Mouse (Mus musculus): ENCODE data around the gene Vsig10l. TPM values are rescaled to one million over a fixed set of nuclear protein-coding genes. Genes with fewer than 3 reads are reported as not detected.

The Vsig10l gene
- polyA plus RNA-seq, 1 experiment from 2014 or later = 6.7 TPM

GRCm38 (mm10) chr7:43465344-43466098 lies 2.6 kb downstream of the Vsig10l start:
- H3K27ac ChIP-seq = no peak overlapping the region
- peak; percentile 83 for ATAC-seq (ENCODE audit: low FRiP score)
- H3K27me3 ChIP-seq = peaks cover 33% of the 10 kb centered on the region

GRCm38 (mm10) chr7:43466099-43466694 lies 3.2 kb downstream of the Vsig10l start:
- H3K36me3 ChIP-seq = no peaks in the 10 kb centered on the region
- ATAC-seq (ENCODE audit: low FRiP score) = peak; percentile 65
- peaks cover 8% of the 10 kb centered on the region for H3K4me1 ChIP-seq
- peak overlapping the region; percentile 44 for H3K4me3 ChIP-seq
- peaks cover 33% of the 10 kb centered on the region for H3K27me3 ChIP-seq
- no peak overlapping the region for H3K27ac ChIP-seq
- no peaks in the 10 kb centered on the region for H3K9me3 ChIP-seq (replicated peaks)
- H3K9ac ChIP-seq = peak overlapping the region; percentile 44
- peak overlapping the region; percentile 86 for H3K4me2 ChIP-seq (replicated peaks)
- 1% methylated on average over 33 of the region's 33 CpGs for WGBS

More at GRCm38 (mm10) chr7:43465344-43466098, 2.6 kb downstream of the Vsig10l start:
- peak overlapping the region; percentile 86 for H3K4me2 ChIP-seq (replicated peaks)
- peaks cover 8% of the 10 kb centered on the region for H3K4me1 ChIP-seq
- H3K36me3 ChIP-seq = no peaks in the 10 kb centered on the region
- H3K4me3 ChIP-seq = peak overlapping the region; percentile 44
- peak overlapping the region; percentile 44 for H3K9ac ChIP-seq
- H3K9me3 ChIP-seq (replicated peaks) = no peaks in the 10 kb centered on the region
- under 1% methylated on average over 33 of the region's 33 CpGs for whole genome bisulfite sequencing

- Histone ChIP-seq H3K9me3 (replicated peaks) (no peaks in the 10 kb centered on the region), H3K9ac (no peak overlapping the region), H3K27ac (no peak overlapping the region), H3K4me2 (replicated peaks) (no peak overlapping the region), H3K4me3 (no peak overlapping the region), H3K4me1 (peaks cover 4% of the 10 kb centered on the region; the same call in 1 of the 2 replicates), H3K27me3 (peaks cover 21% of the 10 kb centered on the region), H3K36me3 (peaks cover 10% of the 10 kb centered on the region; the same call in 1 of the 2 replicates)
- 37% methylated on average over 8 of the region's 8 CpGs for WGBS
- no peak for ATAC-seq (ENCODE audit: low FRiP score)
Measured at GRCm38 (mm10) chr7:43470373-43470772, 7.4 kb downstream of the Vsig10l start.

GRCm38 (mm10) chr7:43475706-43476105 lies 12.8 kb downstream of the Vsig10l start:
- Histone ChIP-seq H3K36me3 (peaks cover 24% of the 10 kb centered on the region), H3K4me3 (no peak overlapping the region), H3K4me2 (replicated peaks) (no peak overlapping the region), H3K9me3 (replicated peaks) (no peaks in the 10 kb centered on the region), H3K9ac (no peak overlapping the region), H3K4me1 (peaks cover 9% of the 10 kb centered on the region), H3K27me3 (peaks cover 53% of the 10 kb centered on the region), H3K27ac (no peak overlapping the region)
- WGBS = 11% methylated on average over 23 of the region's 23 CpGs
- ATAC-seq (ENCODE audit: low FRiP score) = no peak

GRCm38 (mm10) chr7:43476376-43476775 lies 13.4 kb downstream of the Vsig10l start:
- 7% methylated on average over 13 of the region's 13 CpGs for WGBS

GRCm38 (mm10) chr7:43481191-43481590 lies 18.2 kb downstream of the Vsig10l start:
- H3K9ac ChIP-seq = no peak overlapping the region
- ATAC-seq (ENCODE audit: low FRiP score) = no peak
- no peak overlapping the region for H3K4me2 ChIP-seq (replicated peaks)
- H3K36me3 ChIP-seq = peaks cover 9% of the 10 kb centered on the region; the same call in 1 of the 2 replicates
- no peaks in the 10 kb centered on the region for H3K9me3 ChIP-seq (replicated peaks)
- H3K4me3 ChIP-seq = no peak overlapping the region
- peaks cover 31% of the 10 kb centered on the region for H3K27me3 ChIP-seq
- H3K4me1 ChIP-seq = peaks cover 20% of the 10 kb centered on the region
- no peak overlapping the region for H3K27ac ChIP-seq
- 73% methylated on average over 3 of the region's 3 CpGs for WGBS

More at GRCm38 (mm10) chr7:43476376-43476775, 13.4 kb downstream of the Vsig10l start:
- Histone ChIP-seq H3K4me3 (no peak overlapping the region), H3K4me1 (peaks cover 11% of the 10 kb centered on the region), H3K9me3 (replicated peaks) (no peaks in the 10 kb centered on the region), H3K4me2 (replicated peaks) (peak overlapping the region; percentile 21), H3K36me3 (peaks cover 24% of the 10 kb centered on the region), H3K9ac (no peak overlapping the region), H3K27ac (no peak overlapping the region), H3K27me3 (peaks cover 53% of the 10 kb centered on the region)
- ATAC-seq (ENCODE audit: low FRiP score) = no peak

GRCm38 (mm10) chr7:43482090-43482716 lies 19.3 kb downstream of the Vsig10l start:
- H3K4me2 ChIP-seq (replicated peaks) = no peak overlapping the region
- peak; percentile 77 for ATAC-seq (ENCODE audit: low FRiP score)
- H3K4me3 ChIP-seq = no peak overlapping the region
- no peak overlapping the region; the same call in 1 of the 2 replicates for H3K27ac ChIP-seq
- peaks cover 9% of the 10 kb centered on the region; the same call in 1 of the 2 replicates for H3K36me3 ChIP-seq
- H3K9ac ChIP-seq = no peak overlapping the region
- H3K9me3 ChIP-seq (replicated peaks) = no peaks in the 10 kb centered on the region
- peaks cover 21% of the 10 kb centered on the region for H3K27me3 ChIP-seq
- peaks cover 15% of the 10 kb centered on the region for H3K4me1 ChIP-seq
- 64% methylated on average over 8 of the region's 8 CpGs for WGBS

GRCm38 (mm10) chr7:43483236-43483635 lies 20.3 kb downstream of the Vsig10l start:
- no peak for ATAC-seq (ENCODE audit: low FRiP score)
- 27% methylated on average over 10 of the region's 10 CpGs for WGBS

GRCm38 (mm10) chr7:43488646-43489045 lies 25.7 kb downstream of the Vsig10l start:
- WGBS = 43% methylated on average over 5 of the region's 5 CpGs
- H3K4me2 ChIP-seq (replicated peaks) = peak overlapping the region; percentile 60
- no peak for ATAC-seq (ENCODE audit: low FRiP score)
- no peaks in the 10 kb centered on the region for H3K9me3 ChIP-seq (replicated peaks)
- H3K4me1 ChIP-seq = peaks cover 19% of the 10 kb centered on the region
- H3K27ac ChIP-seq = no peak overlapping the region
- H3K9ac ChIP-seq = peak overlapping the region; percentile 84; the same call in 1 of the 2 replicates
- H3K36me3 ChIP-seq = no peaks in the 10 kb centered on the region
- peaks cover 2% of the 10 kb centered on the region; the same call in 1 of the 2 replicates for H3K27me3 ChIP-seq
- H3K4me3 ChIP-seq = peak overlapping the region; percentile 62

More at GRCm38 (mm10) chr7:43483236-43483635, 20.3 kb downstream of the Vsig10l start:
- Histone ChIP-seq H3K27ac (no peak overlapping the region), H3K4me3 (no peak overlapping the region), H3K27me3 (peaks cover 11% of the 10 kb centered on the region), H3K36me3 (peaks cover 9% of the 10 kb centered on the region; the same call in 1 of the 2 replicates), H3K4me1 (peaks cover 16% of the 10 kb centered on the region), H3K9me3 (replicated peaks) (no peaks in the 10 kb centered on the region), H3K9ac (no peak overlapping the region), H3K4me2 (replicated peaks) (no peak overlapping the region)

- 2% methylated on average over 18 of the region's 41 CpGs for WGBS
- no peaks in the 10 kb centered on the region for H3K9me3 ChIP-seq (replicated peaks)
Measured at GRCm38 (mm10) chr7:43489631-43490125, 26.7 kb downstream of the Vsig10l start, which contains the start of gene Iglon5. Gene Iglon5, minus strand, starts transcription at chr7:43490075.

GRCm38 (mm10) chr7:43490182-43490584 lies 27.2 kb downstream of the Vsig10l start:
- Histone ChIP-seq H3K9me3 (replicated peaks) (no peaks in the 10 kb centered on the region), H3K4me3 (peak overlapping the region; percentile 62), H3K36me3 (no peaks in the 10 kb centered on the region), H3K4me1 (peaks cover 19% of the 10 kb centered on the region), H3K27me3 (peaks cover 5% of the 10 kb centered on the region; the same call in 1 of the 2 replicates), H3K27ac (peak overlapping the region; percentile 85), H3K4me2 (replicated peaks) (peak overlapping the region; percentile 60), H3K9ac (peak overlapping the region; percentile 84)
- ATAC-seq (ENCODE audit: low FRiP score) = peak; percentile 88
- WGBS = 0% methylated on average over 12 of the region's 13 CpGs

More at GRCm38 (mm10) chr7:43489631-43490125, 26.7 kb downstream of the Vsig10l start, which contains the start of gene Iglon5:
- H3K4me2 ChIP-seq (replicated peaks) = peak within 1 kb of the TSS; percentile 60
- H3K4me3 ChIP-seq = peak within 1 kb of the TSS; percentile 62
- H3K4me1 ChIP-seq = peaks cover 19% of the 10 kb centered on the region
- peak within 1 kb of the TSS; percentile 85 for H3K27ac ChIP-seq
- no peaks in the 10 kb centered on the region for H3K36me3 ChIP-seq
- peaks cover 5% of the 10 kb centered on the region; the same call in 1 of the 2 replicates for H3K27me3 ChIP-seq
- peak; percentile 67 for ATAC-seq (ENCODE audit: low FRiP score)
- peak within 1 kb of the TSS; percentile 84 for H3K9ac ChIP-seq

Measured in hindbrain, embryonic 12.5 days (tissue).